Mouse (Mus musculus) heart, embryonic 13.5 days (tissue): ENCODE data around the gene Snx29. TPM values are rescaled to one million over a fixed set of nuclear protein-coding genes. Genes with fewer than 3 reads are reported as not detected.

ENCODE experiments used
- ATAC-seq: fragments of 200-750 bp; cut with Nextera tagmentation; 2 replicates; pipeline ENCODE4 v1.8.0; 2017; ENCODE audit warnings: moderate TSS enrichment; ENCODE audit not compliant: insufficient number of reproducible peaks, low FRiP score, low TSS enrichment; ENCODE audit errors: extremely low read depth
- H3K27ac ChIP-seq: fragments of 300-500 bp; sonication (generic); replicated peaks from 2 replicates; pipeline ENCODE4 v1.5.1; 2015; ENCODE audit warnings: moderate library complexity, mild to moderate bottlenecking, inconsistent platforms
- H3K27me3 ChIP-seq: fragments of 300-500 bp; sonication (generic); replicated peaks from 2 replicates; pipeline ENCODE4 v1.6.1; 2015; ENCODE audit warnings: mild to moderate bottlenecking, inconsistent platforms
- H3K36me3 ChIP-seq: fragments of 300-500 bp; sonication (generic); 2 replicates; pipeline ENCODE4 v1.6.1; 2015; ENCODE audit warnings: mild to moderate bottlenecking, inconsistent platforms
- H3K4me1 ChIP-seq: fragments of 300-500 bp; sonication (generic); 2 replicates; pipeline ENCODE4 v1.6.1; 2015; ENCODE audit warnings: inconsistent platforms
- H3K4me2 ChIP-seq: fragments of 300-500 bp; sonication (generic); 2 replicates; pipeline ENCODE4 v1.6.1; 2015; ENCODE audit warnings: inconsistent platforms, mild to moderate bottlenecking, moderate library complexity
- H3K4me3 ChIP-seq: fragments of 300-500 bp; sonication (generic); 2 replicates; pipeline ENCODE4 v1.5.1; 2015; ENCODE audit warnings: moderate library complexity, mild to moderate bottlenecking, inconsistent platforms
- H3K9ac ChIP-seq: fragments of 300-500 bp; sonication (generic); 2 replicates; pipeline ENCODE4 v1.6.1; 2015; ENCODE audit warnings: inconsistent platforms, mild to moderate bottlenecking, moderate library complexity
- H3K9me3 ChIP-seq: fragments of 300-500 bp; sonication (generic); 2 replicates; pipeline ENCODE4 v1.6.1; 2016; ENCODE audit warnings: inconsistent platforms
- WGBS: fragments of 180-500 bp; shearing (Covaris S2); methylation state at CpG from one replicate; pipeline ENCODE4 v1.1.7; 2015; ENCODE audit warnings: mixed read lengths; 5-methylcytosine and 5-hydroxymethylcytosine counted together
- polyA plus RNA-seq: library from polyadenylated mRNA; unstranded; fragments of >200 nt; fragmentation: Nextera tagmentation; extraction: Ambion mirVana; gene quantifications from 2 replicates; pipeline ENCODE4 v1.2.1, GENCODE M21; 2015

Snx29 gene
- polyA plus RNA-seq, 1 experiment from 2014 or later, result 6.0 TPM

- H3K4me3 ChIP-seq, result no peak overlapping the region
- H3K4me2 ChIP-seq, result no peak overlapping the region
- H3K27me3 ChIP-seq, result no peaks in the 10 kb centered on the region
- no peak overlapping the region for H3K9ac ChIP-seq
- 87% methylated on average over 6 of the region's 6 CpGs for WGBS
- H3K36me3 ChIP-seq, result peaks cover 9% of the 10 kb centered on the region; the same call in 1 of the 2 replicates
- no peak for ATAC-seq
- 0 out of 2 replicates have a peak, but pooled peaks cover 3% of the 10 kb centered on the region for H3K4me1 ChIP-seq
- no peaks in the 10 kb centered on the region for H3K9me3 ChIP-seq
- H3K27ac ChIP-seq, result no peak overlapping the region
Measured at GRCm38 (mm10) chr16:11517385-11517784, 194.7 kb downstream of the Snx29 start.

GRCm38 (mm10) chr16:11518803-11519498, 196.2 kb downstream of the Snx29 start:
- H3K27me3 ChIP-seq, result no peaks in the 10 kb centered on the region
- no peak overlapping the region for H3K27ac ChIP-seq
- no peak overlapping the region for H3K4me3 ChIP-seq
- no peaks in the 10 kb centered on the region for H3K9me3 ChIP-seq
- 0 out of 2 replicates have a peak, but pooled peaks cover 3% of the 10 kb centered on the region for H3K4me1 ChIP-seq
- WGBS, result 71% methylated on average over 12 of the region's 12 CpGs
- no peak overlapping the region for H3K9ac ChIP-seq
- H3K4me2 ChIP-seq, result no peak overlapping the region
- peaks cover 9% of the 10 kb centered on the region; the same call in 1 of the 2 replicates for H3K36me3 ChIP-seq
- ATAC-seq, result no peak

- Histone ChIP-seq H3K4me3 (no peak overlapping the region), H3K27me3 (no peaks in the 10 kb centered on the region), H3K4me1 (peaks cover 22% of the 10 kb centered on the region), H3K27ac (no peak overlapping the region), H3K36me3 (no peaks in the 10 kb centered on the region), H3K9ac (no peak overlapping the region), H3K4me2 (no peak overlapping the region), H3K9me3 (no peaks in the 10 kb centered on the region)
- ATAC-seq, result no peak
- WGBS, result 63% methylated on average over 10 of the region's 10 CpGs
Measured at GRCm38 (mm10) chr16:11526104-11526786, 203.5 kb downstream of the Snx29 start.

- Histone ChIP-seq H3K4me1 (peaks cover 28% of the 10 kb centered on the region), H3K27ac (no peak overlapping the region), H3K9me3 (no peaks in the 10 kb centered on the region), H3K27me3 (no peaks in the 10 kb centered on the region), H3K36me3 (no peaks in the 10 kb centered on the region), H3K4me2 (no peak overlapping the region), H3K9ac (no peak overlapping the region), H3K4me3 (no peak overlapping the region)
- 64% methylated on average over 10 of the region's 10 CpGs for WGBS
- ATAC-seq, result no peak
Measured at GRCm38 (mm10) chr16:11526996-11527395, 204.3 kb downstream of the Snx29 start.

- H3K9ac ChIP-seq, result no peak overlapping the region
- H3K36me3 ChIP-seq, result no peaks in the 10 kb centered on the region
- H3K27me3 ChIP-seq, result no peaks in the 10 kb centered on the region
- 34% methylated on average over 13 of the region's 13 CpGs for WGBS
- ATAC-seq, result no peak; the same call in 1 of the 2 replicates
- H3K4me3 ChIP-seq, result no peak overlapping the region
- H3K4me1 ChIP-seq, result peaks cover 37% of the 10 kb centered on the region
- no peaks in the 10 kb centered on the region for H3K9me3 ChIP-seq
- no peak overlapping the region for H3K27ac ChIP-seq
- H3K4me2 ChIP-seq, result no peak overlapping the region
Measured at GRCm38 (mm10) chr16:11530466-11531194, 207.9 kb downstream of the Snx29 start.

GRCm38 (mm10) chr16:11531441-11531840, 208.7 kb downstream of the Snx29 start:
- ATAC-seq, result no peak
- Histone ChIP-seq H3K27ac (no peak overlapping the region), H3K4me1 (peaks cover 38% of the 10 kb centered on the region), H3K4me2 (no peak overlapping the region), H3K4me3 (no peak overlapping the region), H3K36me3 (no peaks in the 10 kb centered on the region), H3K9me3 (no peaks in the 10 kb centered on the region), H3K27me3 (no peaks in the 10 kb centered on the region), H3K9ac (no peak overlapping the region)
- WGBS, result 79% methylated on average over 7 of the region's 7 CpGs

- no peak overlapping the region for H3K4me2 ChIP-seq
- peak; percentile 31; the same call in 1 of the 2 replicates for ATAC-seq
- no peak overlapping the region for H3K4me3 ChIP-seq
- 38% methylated on average over 8 of the region's 8 CpGs for WGBS
- no peaks in the 10 kb centered on the region for H3K9me3 ChIP-seq
- H3K27me3 ChIP-seq, result no peaks in the 10 kb centered on the region
- H3K9ac ChIP-seq, result no peak overlapping the region
- H3K27ac ChIP-seq, result peak overlapping the region; percentile 61
- H3K36me3 ChIP-seq, result no peaks in the 10 kb centered on the region
- peaks cover 43% of the 10 kb centered on the region for H3K4me1 ChIP-seq
Measured at GRCm38 (mm10) chr16:11532592-11532991, 209.9 kb downstream of the Snx29 start.

- H3K27me3 ChIP-seq, result no peaks in the 10 kb centered on the region
- H3K4me3 ChIP-seq, result no peak overlapping the region
- no peaks in the 10 kb centered on the region for H3K9me3 ChIP-seq
- no peak overlapping the region for H3K4me2 ChIP-seq
- no peak overlapping the region for H3K27ac ChIP-seq
- ATAC-seq, result no peak
- 81% methylated on average over 3 of the region's 3 CpGs for WGBS
- peaks cover 51% of the 10 kb centered on the region for H3K4me1 ChIP-seq
- H3K36me3 ChIP-seq, result no peaks in the 10 kb centered on the region
- H3K9ac ChIP-seq, result no peak overlapping the region
Measured at GRCm38 (mm10) chr16:11533441-11533840, 210.7 kb downstream of the Snx29 start.

- H3K36me3 ChIP-seq, result no peaks in the 10 kb centered on the region
- no peak overlapping the region for H3K27ac ChIP-seq
- H3K4me3 ChIP-seq, result no peak overlapping the region
- no peak overlapping the region for H3K9ac ChIP-seq
- no peaks in the 10 kb centered on the region for H3K27me3 ChIP-seq
- peaks cover 39% of the 10 kb centered on the region for H3K4me1 ChIP-seq
- H3K4me2 ChIP-seq, result no peak overlapping the region
- WGBS, result 22% methylated on average over 5 of the region's 5 CpGs
- ATAC-seq, result no peak
- no peaks in the 10 kb centered on the region for H3K9me3 ChIP-seq
Measured at GRCm38 (mm10) chr16:11537663-11538062, 215.0 kb downstream of the Snx29 start.

GRCm38 (mm10) chr16:11538191-11538590, 215.5 kb downstream of the Snx29 start:
- Histone ChIP-seq H3K9ac (no peak overlapping the region), H3K4me2 (no peak overlapping the region), H3K9me3 (no peaks in the 10 kb centered on the region), H3K27me3 (no peaks in the 10 kb centered on the region), H3K4me1 (peaks cover 39% of the 10 kb centered on the region), H3K4me3 (no peak overlapping the region), H3K27ac (no peak overlapping the region), H3K36me3 (no peaks in the 10 kb centered on the region)
- 46% methylated on average over 3 of the region's 3 CpGs for WGBS
- no peak for ATAC-seq

GRCm38 (mm10) chr16:11540961-11541360, 218.3 kb downstream of the Snx29 start:
- ATAC-seq, result no peak
- Histone ChIP-seq H3K4me1 (peaks cover 39% of the 10 kb centered on the region), H3K9me3 (no peaks in the 10 kb centered on the region), H3K27me3 (no peaks in the 10 kb centered on the region), H3K27ac (no peak overlapping the region), H3K4me3 (no peak overlapping the region), H3K4me2 (no peak overlapping the region), H3K36me3 (no peaks in the 10 kb centered on the region), H3K9ac (no peak overlapping the region)
